Mouse (Mus musculus): ENCODE data around the gene Pik3c2g. TPM values are rescaled to one million over a fixed set of nuclear protein-coding genes. Genes with fewer than 3 reads are reported as not detected.
"Not testable (repeated sequence)": the region's sequence is repeated elsewhere in the genome, so short reads cannot be mapped to it uniquely, and the experiment has no call there.

Pik3c2g gene
- polyA plus RNA-seq, 1 experiment = not detected

- H3K79me2 ChIP-seq (ENCODE audit: control insufficient read depth, insufficient read depth) = no peaks in the 10 kb centered on the region
- no peaks in the 10 kb centered on the region for H3K27me3 ChIP-seq (ENCODE audit: control insufficient read depth, insufficient read depth, insufficient read length)
- TF ChIP-seq USF1 (IDR thresholded peaks at IDR 0.05; ENCODE audit: low read depth) (no peak), POLR2A (IDR thresholded peaks at IDR 0.05; ENCODE audit: insufficient read length, low read depth) (no peak), MYOD1 (IDR thresholded peaks at IDR 0.05; ENCODE audit: control insufficient read depth in 1 of 3, insufficient read length in 2 of 3, low read depth in 2 of 3) (no peak), E2F4 (IDR thresholded peaks at IDR 0.05; ENCODE audit: insufficient read depth) (no peak), MAX (IDR thresholded peaks at IDR 0.05; ENCODE audit: low read depth) (no peak), MYOG (IDR thresholded peaks at IDR 0.05; ENCODE audit: control insufficient read depth in 1 of 3, insufficient read depth in 1 of 3, insufficient read length in 2 of 3, low read depth in 2 of 3) (no peak), CEBPB (IDR thresholded peaks at IDR 0.05; ENCODE audit: insufficient read depth, poor library complexity, severe bottlenecking) (no peak), TCF12 (IDR thresholded peaks at IDR 0.05; ENCODE audit: insufficient read depth, poor library complexity, severe bottlenecking) (no peak), TCF3 (IDR thresholded peaks at IDR 0.05; ENCODE audit: insufficient read length, low read depth) (no peak), REST (IDR thresholded peaks at IDR 0.05; ENCODE audit: insufficient read depth, insufficient read length) (no peak), SRF (IDR thresholded peaks at IDR 0.05; ENCODE audit: control insufficient read depth, insufficient read length, low read depth) (no peak), POLR2AphosphoS2 (IDR thresholded peaks at IDR 0.05; ENCODE audit: insufficient read length, low read depth) (no peak)
- H3K4me3 ChIP-seq = no peak overlapping the region
- H3ac ChIP-seq (ENCODE audit: control insufficient read depth, insufficient read length) = no peak overlapping the region
- no peak overlapping the region for H3K4me2 ChIP-seq (ENCODE audit: low read depth)
- H3K36me3 ChIP-seq (ENCODE audit: control insufficient read depth, insufficient read depth) = no peaks in the 10 kb centered on the region
Observed at GRCm38 (mm10) chr6:139928766-139929165, 341.7 kb downstream of the Pik3c2g start.

- Histone ChIP-seq H3ac (ENCODE audit: control insufficient read depth, insufficient read length) (no peak overlapping the region), H3K4me2 (ENCODE audit: low read depth) (no peak overlapping the region), H3K27me3 (ENCODE audit: control insufficient read depth, insufficient read depth, insufficient read length) (no peaks in the 10 kb centered on the region), H3K4me3 (no peak overlapping the region), H3K36me3 (ENCODE audit: control insufficient read depth, insufficient read depth) (no peaks in the 10 kb centered on the region), H3K79me2 (ENCODE audit: control insufficient read depth, insufficient read depth) (no peaks in the 10 kb centered on the region)
- no peak for TF ChIP-seq CEBPB (IDR thresholded peaks at IDR 0.05; ENCODE audit: insufficient read depth, poor library complexity, severe bottlenecking)
- TF ChIP-seq MYOG (IDR thresholded peaks at IDR 0.05; ENCODE audit: control insufficient read depth in 1 of 3, insufficient read depth in 1 of 3, insufficient read length in 2 of 3, low read depth in 2 of 3) = no peak
- no peak for TF ChIP-seq E2F4 (IDR thresholded peaks at IDR 0.05; ENCODE audit: insufficient read depth)
- TF ChIP-seq SRF (IDR thresholded peaks at IDR 0.05; ENCODE audit: control insufficient read depth, insufficient read length, low read depth) = no peak
Observed at GRCm38 (mm10) chr6:139934861-139935260, 347.8 kb downstream of the Pik3c2g start.

GRCm38 (mm10) chr6:139937581-139937980, 350.6 kb downstream of the Pik3c2g start:
- H3K4me2 ChIP-seq (ENCODE audit: low read depth); H3K4me3 ChIP-seq; H3K79me2 ChIP-seq (ENCODE audit: control insufficient read depth, insufficient read depth); H3K36me3 ChIP-seq (ENCODE audit: control insufficient read depth, insufficient read depth); H3ac ChIP-seq (ENCODE audit: control insufficient read depth, insufficient read length); H3K27me3 ChIP-seq (ENCODE audit: control insufficient read depth, insufficient read depth, insufficient read length): not testable (repeated sequence)

- TF ChIP-seq TCF3 (IDR thresholded peaks at IDR 0.05; ENCODE audit: insufficient read length, low read depth) = no peak
- TF ChIP-seq POLR2A (IDR thresholded peaks at IDR 0.05; ENCODE audit: insufficient read length, low read depth) = no peak
- TF ChIP-seq REST (IDR thresholded peaks at IDR 0.05; ENCODE audit: insufficient read depth, insufficient read length) = no peak
- TF ChIP-seq POLR2AphosphoS2 (IDR thresholded peaks at IDR 0.05; ENCODE audit: insufficient read length, low read depth) = no peak
- no peak for TF ChIP-seq USF1 (IDR thresholded peaks at IDR 0.05; ENCODE audit: low read depth)
- no peaks in the 10 kb centered on the region for H3K27me3 ChIP-seq (ENCODE audit: control insufficient read depth, insufficient read depth, insufficient read length)
- no peak overlapping the region for H3ac ChIP-seq (ENCODE audit: control insufficient read depth, insufficient read length)
- no peaks in the 10 kb centered on the region for H3K79me2 ChIP-seq (ENCODE audit: control insufficient read depth, insufficient read depth)
- H3K4me3 ChIP-seq = no peak overlapping the region
- no peaks in the 10 kb centered on the region for H3K36me3 ChIP-seq (ENCODE audit: control insufficient read depth, insufficient read depth)
- H3K4me2 ChIP-seq (ENCODE audit: low read depth) = no peak overlapping the region
Observed at GRCm38 (mm10) chr6:139947106-139947879, 360.3 kb downstream of the Pik3c2g start.

GRCm38 (mm10) chr6:139953596-139953995, 366.6 kb downstream of the Pik3c2g start:
- Histone ChIP-seq H3ac (ENCODE audit: control insufficient read depth, insufficient read length) (no peak overlapping the region), H3K4me3 (no peak overlapping the region), H3K4me2 (ENCODE audit: low read depth) (no peak overlapping the region), H3K27me3 (ENCODE audit: control insufficient read depth, insufficient read depth, insufficient read length) (no peaks in the 10 kb centered on the region), H3K36me3 (ENCODE audit: control insufficient read depth, insufficient read depth) (no peaks in the 10 kb centered on the region), H3K79me2 (ENCODE audit: control insufficient read depth, insufficient read depth) (no peaks in the 10 kb centered on the region)
- TF ChIP-seq REST (IDR thresholded peaks at IDR 0.05; ENCODE audit: insufficient read depth, insufficient read length) (no peak), CEBPB (IDR thresholded peaks at IDR 0.05; ENCODE audit: insufficient read depth, poor library complexity, severe bottlenecking) (no peak), POLR2A (IDR thresholded peaks at IDR 0.05; ENCODE audit: insufficient read length, low read depth) (no peak)
